Mouse (Mus musculus) activated CD4-positive, CD25-positive, alpha-beta regulatory T cell (primary cell): ENCODE results near the gene Msantd3. TPM values are rescaled to one million over a fixed set of nuclear protein-coding genes. Genes with fewer than 3 reads are reported as not detected.

Source experiments
- polyA plus RNA-seq, 2 experiments: library from polyadenylated mRNA; unstranded; fragments of 100-300 nt; shearing (Covaris generic); gene quantifications; one replicate each; pipeline ENCODE4 v1.2.1; 2017

The Msantd3 gene
- not detected for polyA plus RNA-seq

GRCm38 (mm10) chr4:48539841-48540575, at the start of gene Msantd3:
Msantd3 (plus strand) TSS chr4:48539935.

DNA sequence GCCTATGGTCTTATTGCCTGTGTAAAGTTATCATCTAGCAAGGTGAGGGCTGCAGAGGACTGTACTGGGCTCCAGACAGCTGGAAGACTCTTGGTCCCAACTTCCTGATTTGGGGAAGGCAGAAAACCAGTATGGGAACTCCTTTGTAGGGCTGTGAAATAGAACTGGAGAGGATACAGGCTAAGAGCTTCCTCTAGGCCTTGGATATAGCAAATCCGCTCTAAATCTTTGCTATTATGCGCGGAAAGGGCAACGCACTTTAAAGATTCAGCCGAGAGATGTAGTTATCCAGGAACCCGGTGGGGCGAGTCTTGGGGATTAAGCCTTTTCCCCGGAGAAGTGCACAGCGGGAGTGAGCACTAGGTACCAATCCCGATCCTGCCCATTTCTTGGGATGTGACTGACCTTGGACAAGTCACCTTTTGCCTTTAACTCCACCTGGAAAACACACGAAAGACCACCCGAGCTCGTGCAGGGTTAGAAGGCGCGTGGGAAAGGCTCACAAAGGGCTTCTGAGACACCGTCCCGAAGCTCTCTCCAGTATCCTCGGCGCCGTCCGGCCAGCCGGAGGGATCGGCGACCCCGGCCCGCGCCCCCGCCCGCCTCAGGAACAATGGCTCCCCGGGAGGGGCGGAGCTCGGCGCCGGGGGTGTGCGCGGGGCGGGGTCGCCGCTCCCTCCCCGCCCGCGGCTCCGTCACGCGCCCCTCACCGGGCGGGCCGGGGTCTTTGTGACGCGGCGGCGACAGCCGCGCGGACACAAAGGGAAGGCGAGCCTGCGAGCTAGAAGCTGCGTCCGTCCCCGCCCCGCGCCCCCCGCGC, 44.9 kb downstream of the Msantd3 start, which contains the start of gene Tmeff1:
TSS of gene Tmeff1 (plus strand) at position 754 of the 820 bp plus-strand sequence.

Other genes starting within 250 kb of the Msantd3 start
- 10 to 100 TPM; 65.1 to 66.7 TPM for gene Tex10, start 66.5 kb upstream of the Msantd3 start, polyA plus RNA-seq
- under 1 TPM in 1 of 2 experiments, not detected in 1; 0.19 TPM for gene Tmeff1, start 45.2 kb downstream of the Msantd3 start, polyA plus RNA-seq
- gene Cavin4, start 123.6 kb downstream of the Msantd3 start, polyA plus RNA-seq: under 1 TPM in 1 of 2 experiments, not detected in 1; 0.09 TPM